Mouse (Mus musculus): ENCODE data around the gene Slc26a10.

GRCm38 (mm10) chr10:127158471-127158870, 22.0 kb downstream of the Slc26a10 start:
- TF ChIP-seq CTCF (IDR thresholded peaks at IDR 0.05; ENCODE audit: borderline replicate concordance, control insufficient read depth, extremely low read depth, insufficient read depth, low read length, poor library complexity) (no peak), POLR2A (IDR thresholded peaks at IDR 0.05; ENCODE audit: control insufficient read depth, extremely low read depth, insufficient read depth, low read length, poor library complexity) (no peak)
